Mouse (Mus musculus): Measurements from ENCODE around the gene Angptl2. TPM values are rescaled to one million over a fixed set of nuclear protein-coding genes. Genes with fewer than 3 reads are reported as not detected.

The Angptl2 gene
- polyA plus RNA-seq, 1 experiment from 2014 or later = 46.5 TPM

Other genes with a start within 250 kb of the Angptl2 start
- 36.9 and 39.2 TPM in 2 replicates for gene Slc2a8, start 234.0 kb upstream of the Angptl2 start, polyA plus RNA-seq (2015; fragmentation: Nextera tagmentation; extraction: Ambion mirVana)
- gene Garnl3, start 84.4 kb upstream of the Angptl2 start, polyA plus RNA-seq (2015; fragmentation: Nextera tagmentation; extraction: Ambion mirVana) = 10.9 and 13.6 TPM in 2 replicates
- 5.2 and 7.1 TPM in 2 replicates for gene Ralgps1, start 155.4 kb downstream of the Angptl2 start, polyA plus RNA-seq (2015; fragmentation: Nextera tagmentation; extraction: Ambion mirVana)
- gene Zbtb34, start 215.3 kb downstream of the Angptl2 start, polyA plus RNA-seq (2015; fragmentation: Nextera tagmentation; extraction: Ambion mirVana) = 6.9 and 7.1 TPM in 2 replicates